In the genomic region with DNA sequence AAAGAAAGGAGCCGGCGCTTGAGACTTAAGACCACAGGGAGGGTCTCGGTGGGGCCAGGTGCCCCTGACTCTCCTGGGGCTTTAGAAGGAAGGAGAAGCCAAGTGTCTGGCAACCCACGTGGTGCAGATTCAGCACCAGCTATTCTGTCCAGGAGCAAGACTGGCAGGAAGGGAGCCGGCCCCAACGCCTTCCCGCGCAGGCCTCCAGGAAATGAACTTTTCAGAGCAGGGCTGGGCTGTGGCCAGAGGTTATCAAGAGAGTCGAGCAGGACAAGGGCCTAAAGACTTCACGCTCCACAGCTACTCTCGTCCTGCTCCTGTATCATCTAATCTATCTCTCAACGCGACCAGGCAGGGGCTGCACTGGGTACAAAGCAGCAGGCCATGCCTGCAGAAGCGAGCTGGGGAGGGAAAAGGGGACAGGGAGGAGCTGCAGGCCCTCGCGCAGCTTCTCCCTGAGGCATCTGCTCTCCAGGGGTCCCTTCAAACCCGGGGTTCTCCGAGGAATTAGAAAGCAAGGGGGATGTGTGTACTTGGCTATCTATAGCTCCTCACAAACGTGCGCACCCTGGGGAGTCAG, we compare ENCODE assay signal across 9 mouse cellular contexts. TPM values are rescaled to one million over a fixed set of nuclear protein-coding genes. Genes with fewer than 3 reads are reported as not detected.
DNase-seq lines count a peak whose midpoint lies in the region; ATAC-seq and TF ChIP-seq lines count a peak whose summit lies in the region.
"Had no signal": no experiment of that assay in that cellular context is flagged by ENCODE, and none has a peak within 500 bp of the region (broad histone marks: within the 10 kb centered on the region; RNA-seq: fewer than 3 reads in every experiment).

No protein-coding gene starts in this region.

- intact Hi-C loops in left cerebral cortex, postnatal 4 days (cut with DNase I) = loop anchor here (5.0 to 10.0 kb wide), 2 partner anchors 123 to 241 kb away; no protein-coding TSS in a partner anchor

- H3K27me3 ChIP-seq in kidney, adult 2 months (replicated peaks; ENCODE audit: control insufficient read depth, insufficient read depth, low read length) = no peaks in the 10 kb centered on the region; the same call in 1 of the 2 replicates
- H3K27me3 ChIP-seq in lung, embryonic 14.5 days (ENCODE audit: insufficient read depth, low read length) = peaks cover 24% of the 10 kb centered on the region
- H3K27me3 ChIP-seq in stomach, embryonic 16.5 days (ENCODE audit: control insufficient read depth, insufficient read depth, low read length) = peaks cover 24% of the 10 kb centered on the region

- H3K9me3 ChIP-seq in lung, embryonic 14.5 days (ENCODE audit: low read depth, low read length) = no peaks in the 10 kb centered on the region
- no peaks in the 10 kb centered on the region for H3K9me3 ChIP-seq in stomach, embryonic 16.5 days (replicated peaks; ENCODE audit: control insufficient read depth, low read length)

- ATAC-seq in lung, embryonic 14.5 days (ENCODE audit: insufficient read depth) = peak; percentile 2; the same call in 1 of the 2 replicates
- ATAC-seq in stomach, embryonic 16.5 days (ENCODE audit: insufficient read depth, low FRiP score) = 0 out of 2 replicates have a peak, but pooled peaks have one; percentile 7

- H3K4me2 ChIP-seq in lung, embryonic 14.5 days = peak overlapping the region; percentile 97
- H3K4me2 ChIP-seq in stomach, embryonic 16.5 days (ENCODE audit: low read depth, low read length) = peak overlapping the region; percentile 97

- H3K4me1 ChIP-seq in kidney, adult 2 months (ENCODE audit: control insufficient read depth, insufficient read depth, low read length) = no peaks in the 10 kb centered on the region
- peaks cover 12% of the 10 kb centered on the region for H3K4me1 ChIP-seq in lung, embryonic 14.5 days (ENCODE audit: insufficient read depth)
- peaks cover 31% of the 10 kb centered on the region for H3K4me1 ChIP-seq in stomach, embryonic 16.5 days (ENCODE audit: control insufficient read depth, insufficient read depth, low read length)

- H3K9ac ChIP-seq in lung, embryonic 14.5 days = peak overlapping the region; percentile 92
- peak overlapping the region; percentile 95 for H3K9ac ChIP-seq in stomach, embryonic 16.5 days (ENCODE audit: low read length)

- DNase-seq in left cerebral cortex, postnatal 4 days = peak; percentile 58
- DNase-seq in left cerebral cortex, adult 11 months (ENCODE audit: low spot score) = no peak
- peak; percentile 76 for DNase-seq in embryo, embryonic 10.5 days (ENCODE audit: low spot score)
- peak; percentile 76 to 78 for DNase-seq in heart, adult 9 months (ENCODE audit: low spot score in 2 of 2)
- DNase-seq in kidney, adult 2 months = peak; percentile 81
- DNase-seq in lung, embryonic 14.5 days = peak; percentile 76
- DNase-seq in layer of hippocampus, adult 11-12 months (ENCODE audit: low spot score) = no peak

- peak overlapping the region; percentile 68 for H3K4me3 ChIP-seq in kidney, adult 2 months (ENCODE audit: insufficient read depth, low read depth, low read length)
- peak overlapping the region; percentile 79 for H3K4me3 ChIP-seq in lung, embryonic 14.5 days (ENCODE audit: low read depth, low read length)
- H3K4me3 ChIP-seq in stomach, embryonic 16.5 days (replicated peaks; ENCODE audit: low read length) = peak overlapping the region; percentile 83

- 11% methylated on average over 20 of the region's 20 CpGs for WGBS in kidney, adult 2 months
- under 1% methylated on average over 20 of the region's 20 CpGs for WGBS in lung, embryonic 14.5 days
- 2% methylated on average over 20 of the region's 20 CpGs for WGBS in stomach, embryonic 16.5 days

- TF ChIP-seq POLR2A in kidney, adult 2 months (IDR thresholded peaks at IDR 0.05; ENCODE audit: low read depth, low read length) = no peak

- H3K27ac ChIP-seq in kidney, adult 2 months (ENCODE audit: insufficient read depth, low read depth, low read length) = peak overlapping the region; percentile 64
- H3K27ac ChIP-seq in lung, embryonic 14.5 days (ENCODE audit: low read depth) = peak overlapping the region; percentile 98
- peak overlapping the region; percentile 97 for H3K27ac ChIP-seq in stomach, embryonic 16.5 days (ENCODE audit: low read length)

- H3K36me3 ChIP-seq in kidney, adult 2 months (ENCODE audit: control insufficient read depth, insufficient read depth, low read length) = no peaks in the 10 kb centered on the region
- H3K36me3 ChIP-seq in lung, embryonic 14.5 days (ENCODE audit: insufficient read depth) = no peaks in the 10 kb centered on the region
- no peaks in the 10 kb centered on the region for H3K36me3 ChIP-seq in stomach, embryonic 16.5 days (ENCODE audit: control insufficient read depth, insufficient read depth, low read length)
- H3K36me3 ChIP-seq: G1E had no signal

- no peak for TF ChIP-seq CTCF in kidney, adult 2 months (conservative IDR thresholded peaks at IDR 0.05; ENCODE audit: insufficient read depth, insufficient read length, low read depth, low read length)
- TF ChIP-seq CTCF in lung, embryonic 14.5 days (IDR thresholded peaks at IDR 0.05; ENCODE audit: low read depth) = no peak

RNA-seq across cellular contexts. Expression of gene Zfp423, which starts 1.4 kb away (rescaled TPM):
- total RNA-seq in left cerebral cortex, postnatal 4 days (2021) = 10 to 100 TPM; 28.3 to 34.8 TPM
- 4.1 and 5.6 TPM in 2 replicates for polyA plus RNA-seq in kidney, adult 2 months (2012; rRNA removed)
- 16.3 and 18.1 TPM in 2 replicates for polyA plus RNA-seq in lung, embryonic 14.5 days (2014; fragmentation: Nextera tagmentation; extraction: Ambion mirVana)
- polyA plus RNA-seq in stomach, embryonic 16.5 days (2015; fragmentation: Nextera tagmentation; extraction: Ambion mirVana) = 4.9 and 7.0 TPM in 2 replicates
- total RNA-seq: G1E had no signal
- polyA plus RNA-seq: G1E had no signal

Comparison
In these comparisons a context has a peak if more than half of its experiments do, and no peak if none do; other contexts are left out.
1. DNase-seq: peak in left cerebral cortex, postnatal 4 days (single experiment), embryo, embryonic 10.5 days (single experiment), heart, adult 9 months (2 of 2), kidney, adult 2 months (single experiment) and lung, embryonic 14.5 days (single experiment); none in left cerebral cortex, adult 11 months (single experiment) and layer of hippocampus, adult 11-12 months (single experiment).
2. Peak in every context shown above with its lines, with median percentiles within 50 percentile points of each other: H3K27ac ChIP-seq and H3K4me3 ChIP-seq.